Mouse (Mus musculus): ENCODE results near the gene Mras. TPM values are rescaled to one million over a fixed set of nuclear protein-coding genes. Genes with fewer than 3 reads are reported as not detected.

Gene Mras
- polyA plus RNA-seq, 1 experiment: 20.7 TPM

- no peak for DNase-seq (ENCODE audit: low read depth)
Measured at GRCm38 (mm10) chr9:99440941-99441340, 3.8 kb upstream of the Mras start.

- DNase-seq (ENCODE audit: low read depth): no peak
Measured at GRCm38 (mm10) chr9:99439064-99439463, 1.9 kb upstream of the Mras start.

- DNase-seq (ENCODE audit: low read depth): no peak
Measured at GRCm38 (mm10) chr9:99437781-99438565, 792 bp upstream of the Mras start.

- no peak for DNase-seq (ENCODE audit: low read depth)
Measured at GRCm38 (mm10) chr9:99436182-99437030, 775 bp downstream of the Mras start.

- DNase-seq (ENCODE audit: low read depth): no peak
Measured at GRCm38 (mm10) chr9:99435619-99436181, 1.5 kb downstream of the Mras start.

- no peak for DNase-seq (ENCODE audit: low read depth)
Measured at GRCm38 (mm10) chr9:99434892-99435618, 2.1 kb downstream of the Mras start.

- no peak for DNase-seq (ENCODE audit: low read depth)
Measured at GRCm38 (mm10) chr9:99432478-99432877, 4.7 kb downstream of the Mras start.

- no peak for DNase-seq (ENCODE audit: low read depth)
Measured at GRCm38 (mm10) chr9:99431963-99432362, 5.2 kb downstream of the Mras start.

- DNase-seq (ENCODE audit: low read depth): no peak
Measured at GRCm38 (mm10) chr9:99431346-99431745, 5.8 kb downstream of the Mras start.

GRCm38 (mm10) chr9:99430806-99431205 is 6.4 kb downstream of the Mras start:
- no peak for DNase-seq (ENCODE audit: low read depth)

- no peak for DNase-seq (ENCODE audit: low read depth)
Measured at GRCm38 (mm10) chr9:99429845-99430244, 7.3 kb downstream of the Mras start.

- no peak for DNase-seq (ENCODE audit: low read depth)
Measured at GRCm38 (mm10) chr9:99428601-99429331, 8.4 kb downstream of the Mras start.

GRCm38 (mm10) chr9:99425262-99425661 is 11.9 kb downstream of the Mras start:
- DNase-seq (ENCODE audit: low read depth): no peak

- no peak for DNase-seq (ENCODE audit: low read depth)
Measured at GRCm38 (mm10) chr9:99424574-99424863, 12.7 kb downstream of the Mras start.

- no peak for DNase-seq (ENCODE audit: low read depth)
Measured at GRCm38 (mm10) chr9:99423692-99424573, 13.2 kb downstream of the Mras start.

- no peak for DNase-seq (ENCODE audit: low read depth)
Measured at GRCm38 (mm10) chr9:99421914-99422313, 15.3 kb downstream of the Mras start.

- no peak for DNase-seq (ENCODE audit: low read depth)
Measured at GRCm38 (mm10) chr9:99419951-99420701, 17.1 kb downstream of the Mras start.

- no peak for DNase-seq (ENCODE audit: low read depth)
Measured at GRCm38 (mm10) chr9:99418377-99418776, 18.8 kb downstream of the Mras start.

GRCm38 (mm10) chr9:99417288-99417846 is 19.8 kb downstream of the Mras start:
- DNase-seq (ENCODE audit: low read depth): no peak
